Mouse (Mus musculus): ENCODE results near the gene Olfr813. TPM values are rescaled to one million over a fixed set of nuclear protein-coding genes. Genes with fewer than 3 reads are reported as not detected.
"Not testable (repeated sequence)": the region's sequence is repeated elsewhere in the genome, so short reads cannot be mapped to it uniquely, and the experiment has no call there.

Olfr813 gene
- polyA plus RNA-seq (2012; rRNA removed) (not detected in 2 replicates), polyA plus RNA-seq (2014; fragmentation: Nextera tagmentation; extraction: Ambion mirVana) (not detected in 2 replicates)

DNA sequence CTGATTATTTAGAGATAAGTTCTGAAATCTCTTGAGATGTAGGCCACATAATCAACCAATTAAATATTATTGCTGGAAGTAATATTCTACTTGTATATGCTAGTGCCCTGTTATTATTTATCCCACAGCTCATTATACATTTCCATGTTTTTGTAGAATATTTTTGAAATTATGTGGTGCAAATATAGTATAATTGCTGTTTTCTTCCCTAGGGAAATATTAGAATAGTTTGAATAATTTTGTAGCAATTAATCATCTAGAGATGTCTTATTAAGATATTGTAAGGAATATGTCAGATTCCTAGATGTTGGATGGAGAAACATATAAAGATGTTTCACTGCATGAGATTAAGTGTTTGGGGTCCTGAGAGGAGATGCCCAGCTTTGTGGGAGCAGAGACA, at the start of gene Olfr813:
Gene Olfr813, plus strand, starts transcription at position 301 of the 400 bp plus-strand sequence.
- Histone ChIP-seq H3K9me3 (ENCODE audit: control insufficient read depth, low read length) (no peaks in the 10 kb centered on the region), H3K4me2 (replicated peaks; ENCODE audit: low read depth, low read length, severe bottlenecking) (no peak within 1 kb of the TSS), H3K27ac (replicated peaks; ENCODE audit: low read depth, low read length) (no peak within 1 kb of the TSS), H3K36me3 (ENCODE audit: control insufficient read depth, insufficient read depth, low read length) (no peaks in the 10 kb centered on the region), H3K27me3 (ENCODE audit: control insufficient read depth, insufficient read depth, low read length) (no peaks in the 10 kb centered on the region), H3K4me1 (ENCODE audit: control insufficient read depth, insufficient read depth, low read length) (no peaks in the 10 kb centered on the region), H3K9ac (ENCODE audit: low read depth, low read length, severe bottlenecking) (no peak within 1 kb of the TSS), H3K4me3 (replicated peaks; ENCODE audit: low read length) (no peak within 1 kb of the TSS)
- ATAC-seq (ENCODE audit: low FRiP score, low read depth) (no peak), DNase-seq (ENCODE audit: low spot score) (no peak)
- no peak for TF ChIP-seq POLR2A (IDR thresholded peaks at IDR 0.05; ENCODE audit: borderline replicate concordance, extremely low read depth, insufficient read depth, insufficient read length)

DNA sequence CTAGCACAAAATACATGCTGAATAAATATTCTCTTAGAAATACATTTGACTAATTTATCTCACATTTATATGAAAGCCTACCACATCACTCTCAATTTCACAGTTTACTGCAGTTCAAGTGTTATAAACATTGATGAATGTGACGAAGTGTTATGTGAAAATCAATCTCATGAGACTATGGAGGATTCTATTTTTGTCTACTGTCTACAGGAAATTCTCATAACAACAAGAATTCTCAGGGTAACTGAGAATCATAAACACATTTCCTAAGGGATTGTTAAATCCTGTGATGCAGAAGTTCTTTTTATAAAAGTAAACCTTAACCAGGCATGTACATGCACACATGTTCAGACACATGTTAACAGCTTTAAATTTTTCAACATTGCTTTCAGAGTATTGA, 9.2 kb upstream of the Olfr813 start, which contains the start of gene Olfr812:
Gene Olfr812, minus strand, starts transcription at position 101 of the 400 bp plus-strand sequence.
- H3K9ac ChIP-seq (ENCODE audit: low read depth, low read length, severe bottlenecking), result no peak within 1 kb of the TSS
- H3K4me2 ChIP-seq (replicated peaks; ENCODE audit: low read depth, low read length, severe bottlenecking), result no peak within 1 kb of the TSS
- no peaks in the 10 kb centered on the region for H3K27me3 ChIP-seq (ENCODE audit: control insufficient read depth, insufficient read depth, low read length)
- no peaks in the 10 kb centered on the region for H3K9me3 ChIP-seq (ENCODE audit: control insufficient read depth, low read length)
- DNase-seq (ENCODE audit: low spot score), result no peak
- H3K27ac ChIP-seq (replicated peaks; ENCODE audit: low read depth, low read length), result no peak within 1 kb of the TSS
- WGBS, result 54% methylated on average over 1 of the region's 1 CpGs
- no peak for ATAC-seq (ENCODE audit: low FRiP score, low read depth)
- H3K4me3 ChIP-seq (replicated peaks; ENCODE audit: low read length), result no peak within 1 kb of the TSS
- H3K4me1 ChIP-seq (ENCODE audit: control insufficient read depth, insufficient read depth, low read length), result no peaks in the 10 kb centered on the region
- TF ChIP-seq POLR2A (IDR thresholded peaks at IDR 0.05; ENCODE audit: borderline replicate concordance, extremely low read depth, insufficient read depth, insufficient read length), result no peak
- no peaks in the 10 kb centered on the region for H3K36me3 ChIP-seq (ENCODE audit: control insufficient read depth, insufficient read depth, low read length)

GRCm38 (mm10) chr10:129847343-129847742, 7.8 kb upstream of the Olfr813 start:
- no peak for DNase-seq (ENCODE audit: low spot score)
- H3K9me3 ChIP-seq (ENCODE audit: control insufficient read depth, low read length), result no peaks in the 10 kb centered on the region
- TF ChIP-seq POLR2A (IDR thresholded peaks at IDR 0.05; ENCODE audit: borderline replicate concordance, extremely low read depth, insufficient read depth, insufficient read length), result no peak
- H3K4me3 ChIP-seq (replicated peaks; ENCODE audit: low read length), result no peak overlapping the region
- H3K4me2 ChIP-seq (replicated peaks; ENCODE audit: low read depth, low read length, severe bottlenecking), result no peak overlapping the region
- WGBS, result 85% methylated on average over 1 of the region's 1 CpGs
- H3K4me1 ChIP-seq (ENCODE audit: control insufficient read depth, insufficient read depth, low read length), result no peaks in the 10 kb centered on the region
- H3K9ac ChIP-seq (ENCODE audit: low read depth, low read length, severe bottlenecking), result no peak overlapping the region
- ATAC-seq (ENCODE audit: low FRiP score, low read depth), result no peak
- no peaks in the 10 kb centered on the region for H3K27me3 ChIP-seq (ENCODE audit: control insufficient read depth, insufficient read depth, low read length)
- no peak overlapping the region for H3K27ac ChIP-seq (replicated peaks; ENCODE audit: low read depth, low read length)
- no peaks in the 10 kb centered on the region for H3K36me3 ChIP-seq (ENCODE audit: control insufficient read depth, insufficient read depth, low read length)

DNA sequence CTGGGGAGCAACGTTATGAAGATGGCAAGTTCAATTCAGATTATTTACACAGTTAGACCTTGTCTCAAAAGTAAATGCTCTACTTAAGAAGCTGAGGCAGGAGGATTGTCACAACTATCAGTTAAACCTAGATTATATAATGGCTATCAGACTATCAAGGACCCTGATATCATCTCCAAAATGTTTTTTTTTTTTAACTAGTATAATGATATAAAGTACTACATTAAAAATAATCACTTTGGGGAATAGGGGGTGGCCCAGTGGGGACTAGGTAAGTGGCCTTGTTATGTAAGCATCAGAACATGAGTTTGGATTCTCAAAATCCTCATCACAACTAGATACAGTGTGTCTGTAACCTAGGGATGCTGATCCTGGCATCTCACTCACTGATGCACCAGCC, 24.6 kb downstream of the Olfr813 start, which contains the start of gene Olfr814:
Gene Olfr814, minus strand, starts transcription at position 101 of the 400 bp plus-strand sequence.
- H3K4me2 ChIP-seq (replicated peaks; ENCODE audit: low read depth, low read length, severe bottlenecking); DNase-seq (ENCODE audit: low spot score); H3K36me3 ChIP-seq (ENCODE audit: control insufficient read depth, insufficient read depth, low read length); ATAC-seq (ENCODE audit: low FRiP score, low read depth); H3K9me3 ChIP-seq (ENCODE audit: control insufficient read depth, low read length); H3K27ac ChIP-seq (replicated peaks; ENCODE audit: low read depth, low read length); H3K27me3 ChIP-seq (ENCODE audit: control insufficient read depth, insufficient read depth, low read length); H3K4me1 ChIP-seq (ENCODE audit: control insufficient read depth, insufficient read depth, low read length); H3K9ac ChIP-seq (ENCODE audit: low read depth, low read length, severe bottlenecking); H3K4me3 ChIP-seq (replicated peaks; ENCODE audit: low read length): not testable (repeated sequence)
- WGBS, result no CpG with 5 or more reads among the region's 1 CpGs

DNA sequence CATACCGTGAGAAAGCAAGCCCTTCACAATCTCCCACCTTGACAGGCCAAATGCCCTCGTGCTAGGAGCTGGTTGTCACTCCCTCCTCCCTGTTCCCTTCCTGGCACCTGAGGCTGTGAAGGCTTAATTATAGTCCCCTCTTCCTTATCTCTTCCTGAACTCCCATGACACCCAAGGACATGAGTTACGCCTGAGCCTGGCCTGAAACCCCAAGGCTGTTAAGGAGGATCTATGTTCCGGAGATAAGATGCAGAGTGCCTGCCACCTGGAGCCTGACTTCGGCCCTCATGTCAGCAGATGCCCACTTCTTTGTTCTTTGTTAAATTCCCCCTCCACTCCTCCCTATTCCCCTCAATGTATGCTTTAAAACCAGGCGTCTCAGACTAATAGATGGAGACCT, 30.3 kb downstream of the Olfr813 start:
- not testable (repeated sequence) for H3K27me3 ChIP-seq (ENCODE audit: control insufficient read depth, insufficient read depth, low read length); H3K27ac ChIP-seq (replicated peaks; ENCODE audit: low read depth, low read length); H3K36me3 ChIP-seq (ENCODE audit: control insufficient read depth, insufficient read depth, low read length); H3K9ac ChIP-seq (ENCODE audit: low read depth, low read length, severe bottlenecking); H3K4me2 ChIP-seq (replicated peaks; ENCODE audit: low read depth, low read length, severe bottlenecking); H3K9me3 ChIP-seq (ENCODE audit: control insufficient read depth, low read length); H3K4me1 ChIP-seq (ENCODE audit: control insufficient read depth, insufficient read depth, low read length); H3K4me3 ChIP-seq (replicated peaks; ENCODE audit: low read length); DNase-seq (ENCODE audit: low spot score); ATAC-seq (ENCODE audit: low FRiP score, low read depth)
- 67% methylated on average over 6 of the region's 6 CpGs for WGBS

GRCm38 (mm10) chr10:129885934-129886333, 30.8 kb downstream of the Olfr813 start:
- Histone ChIP-seq H3K4me3 (replicated peaks; ENCODE audit: low read length) (no peak overlapping the region), H3K27me3 (ENCODE audit: control insufficient read depth, insufficient read depth, low read length) (no peaks in the 10 kb centered on the region), H3K4me2 (replicated peaks; ENCODE audit: low read depth, low read length, severe bottlenecking) (no peak overlapping the region), H3K4me1 (ENCODE audit: control insufficient read depth, insufficient read depth, low read length) (no peaks in the 10 kb centered on the region), H3K9ac (ENCODE audit: low read depth, low read length, severe bottlenecking) (no peak overlapping the region), H3K27ac (replicated peaks; ENCODE audit: low read depth, low read length) (no peak overlapping the region), H3K36me3 (ENCODE audit: control insufficient read depth, insufficient read depth, low read length) (no peaks in the 10 kb centered on the region), H3K9me3 (ENCODE audit: control insufficient read depth, low read length) (no peaks in the 10 kb centered on the region)
- no peak for ATAC-seq (ENCODE audit: low FRiP score, low read depth)
- TF ChIP-seq POLR2A (IDR thresholded peaks at IDR 0.05; ENCODE audit: borderline replicate concordance, extremely low read depth, insufficient read depth, insufficient read length), result no peak
- WGBS, result 93% methylated on average over 7 of the region's 7 CpGs
- no peak for DNase-seq (ENCODE audit: low spot score)

- H3K4me2 ChIP-seq (replicated peaks; ENCODE audit: low read depth, low read length, severe bottlenecking); H3K9me3 ChIP-seq (ENCODE audit: control insufficient read depth, low read length); H3K36me3 ChIP-seq (ENCODE audit: control insufficient read depth, insufficient read depth, low read length); H3K27ac ChIP-seq (replicated peaks; ENCODE audit: low read depth, low read length); H3K9ac ChIP-seq (ENCODE audit: low read depth, low read length, severe bottlenecking); DNase-seq (ENCODE audit: low spot score); H3K27me3 ChIP-seq (ENCODE audit: control insufficient read depth, insufficient read depth, low read length); ATAC-seq (ENCODE audit: low FRiP score, low read depth); H3K4me3 ChIP-seq (replicated peaks; ENCODE audit: low read length); H3K4me1 ChIP-seq (ENCODE audit: control insufficient read depth, insufficient read depth, low read length): not testable (repeated sequence)
- 100% methylated on average over 1 of the region's 1 CpGs for WGBS
Observed at GRCm38 (mm10) chr10:129905767-129906166, 50.6 kb downstream of the Olfr813 start, which contains the start of gene Olfr815. Gene Olfr815, minus strand, starts transcription at chr10:129905867.

Measured in limb, embryonic 14.5 days (tissue).